Mouse (Mus musculus) kidney, adult 2 months (tissue): ENCODE measurements at regions not wholly inside any gene's neighbourhood (a gene's known extent, or its start where the extent isn't known, plus 50 kb on each side); places are given as distances from the start of the nearest gene placed in this dataset.

ENCODE experiments used
- DNase-seq: peaks from one replicate; pipeline ENCODE4 v3.0.0; 2021
- H3K27ac ChIP-seq: fragments of 200-500 bp; 2 replicates; pipeline ENCODE4 v1.5.1; 2012; ENCODE audit warnings: low read depth, low read length, control low read depth, inconsistent platforms; ENCODE audit not compliant: insufficient read depth
- H3K27me3 ChIP-seq: fragments of 200-500 bp; replicated peaks from 2 replicates; pipeline ENCODE4 v1.6.1; 2012; ENCODE audit warnings: mild to moderate bottlenecking, moderate library complexity, low read length, inconsistent platforms; ENCODE audit not compliant: control insufficient read depth, insufficient read depth
- H3K36me3 ChIP-seq: fragments of 200-500 bp; 2 replicates; pipeline ENCODE4 v1.6.1; 2012; ENCODE audit warnings: mild to moderate bottlenecking, moderate library complexity, low read length, inconsistent platforms; ENCODE audit not compliant: control insufficient read depth, insufficient read depth
- H3K4me1 ChIP-seq: fragments of 200-500 bp; 2 replicates; pipeline ENCODE4 v1.6.1; 2011; ENCODE audit warnings: low read length; ENCODE audit not compliant: control insufficient read depth, insufficient read depth
- H3K4me3 ChIP-seq: fragments of 200-500 bp; 2 replicates; pipeline ENCODE4 v1.5.1; 2011; ENCODE audit warnings: mild to moderate bottlenecking, low read depth, low read length, control low read depth; ENCODE audit not compliant: insufficient read depth
- CTCF ChIP-seq: fragments of 200-500 bp; conservative IDR thresholded peaks from 2 replicates; pipeline ENCODE4 v1.5.1; 2011; ENCODE audit warnings: low read depth, mild to moderate bottlenecking, control low read depth, low read length, moderate library complexity, mixed read lengths; ENCODE audit not compliant: insufficient read depth, insufficient read length
- POLR2A ChIP-seq: fragments of 200-500 bp; IDR thresholded peaks from one replicate; pipeline ENCODE4 v1.6.1; 2011; ENCODE audit warnings: low read depth, low read length, control low read depth
- WGBS: fragments of 180-500 bp; shearing (Covaris S2); methylation state at CpG from one replicate; pipeline ENCODE4 v1.1.7; 2018; 5-methylcytosine and 5-hydroxymethylcytosine counted together

- Histone ChIP-seq H3K27me3 (no peaks in the 10 kb centered on the region), H3K4me1 (no peaks in the 10 kb centered on the region; the same call in 1 of the 2 replicates), H3K27ac (no peak overlapping the region), H3K4me3 (no peak overlapping the region), H3K36me3 (no peaks in the 10 kb centered on the region)
- TF ChIP-seq POLR2A (no peak), CTCF (no peak)
- 90% methylated on average over 7 of the region's 7 CpGs for WGBS
- DNase-seq: no peak
Observed at GRCm38 (mm10) chr16:24341736-24342135, 51.6 kb upstream of the Lpp start.

GRCm38 (mm10) chr16:24340646-24341045 lies 52.7 kb upstream of the Lpp start:
- TF ChIP-seq CTCF (no peak), POLR2A (no peak)
- peak; percentile 50 for DNase-seq
- Histone ChIP-seq H3K27me3 (no peaks in the 10 kb centered on the region), H3K36me3 (no peaks in the 10 kb centered on the region), H3K27ac (no peak overlapping the region), H3K4me1 (no peaks in the 10 kb centered on the region; the same call in 1 of the 2 replicates), H3K4me3 (no peak overlapping the region)
- 62% methylated on average over 7 of the region's 7 CpGs for WGBS

GRCm38 (mm10) chr16:24339320-24340265 lies 53.7 kb upstream of the Lpp start:
- no peak for DNase-seq
- Histone ChIP-seq H3K36me3 (no peaks in the 10 kb centered on the region), H3K27ac (no peak overlapping the region), H3K4me1 (no peaks in the 10 kb centered on the region; the same call in 1 of the 2 replicates), H3K4me3 (no peak overlapping the region), H3K27me3 (no peaks in the 10 kb centered on the region)
- WGBS: 74% methylated on average over 10 of the region's 10 CpGs
- no peak for TF ChIP-seq POLR2A

- H3K27ac ChIP-seq: no peak overlapping the region
- H3K36me3 ChIP-seq: no peaks in the 10 kb centered on the region
- WGBS: 92% methylated on average over 7 of the region's 7 CpGs
- no peaks in the 10 kb centered on the region; the same call in 1 of the 2 replicates for H3K4me1 ChIP-seq
- no peak for TF ChIP-seq POLR2A
- TF ChIP-seq CTCF: no peak
- no peak overlapping the region for H3K4me3 ChIP-seq
- H3K27me3 ChIP-seq: no peaks in the 10 kb centered on the region
- DNase-seq: no peak
Observed at GRCm38 (mm10) chr16:24338404-24338803, 54.9 kb upstream of the Lpp start.

GRCm38 (mm10) chr16:24334389-24334788 lies 58.9 kb upstream of the Lpp start:
- Histone ChIP-seq H3K4me3 (no peak overlapping the region), H3K27me3 (no peaks in the 10 kb centered on the region), H3K4me1 (no peaks in the 10 kb centered on the region), H3K27ac (no peak overlapping the region), H3K36me3 (no peaks in the 10 kb centered on the region)
- DNase-seq: no peak
- WGBS: 62% methylated on average over 2 of the region's 2 CpGs
- TF ChIP-seq CTCF: no peak
- TF ChIP-seq POLR2A: no peak

- TF ChIP-seq CTCF (no peak), POLR2A (no peak)
- H3K4me3 ChIP-seq: no peak overlapping the region
- WGBS: 92% methylated on average over 13 of the region's 13 CpGs
- H3K27ac ChIP-seq: no peak overlapping the region
- no peaks in the 10 kb centered on the region for H3K27me3 ChIP-seq
- no peaks in the 10 kb centered on the region for H3K36me3 ChIP-seq
- no peak for DNase-seq
- H3K4me1 ChIP-seq: no peaks in the 10 kb centered on the region
Observed at GRCm38 (mm10) chr16:24331446-24332020, 61.8 kb upstream of the Lpp start.

- no peak overlapping the region for H3K27ac ChIP-seq
- no peaks in the 10 kb centered on the region for H3K36me3 ChIP-seq
- H3K4me1 ChIP-seq: no peaks in the 10 kb centered on the region
- WGBS: 87% methylated on average over 4 of the region's 4 CpGs
- no peak for DNase-seq
- TF ChIP-seq CTCF: no peak
- no peak for TF ChIP-seq POLR2A
- no peak overlapping the region for H3K4me3 ChIP-seq
- no peaks in the 10 kb centered on the region for H3K27me3 ChIP-seq
Observed at GRCm38 (mm10) chr16:24326571-24326970, 66.7 kb upstream of the Lpp start.
